Mouse (Mus musculus): ENCODE measurements around the gene Med24. TPM values are rescaled to one million over a fixed set of nuclear protein-coding genes. Genes with fewer than 3 reads are reported as not detected.
"Not testable (repeated sequence)": the region's sequence is repeated elsewhere in the genome, so short reads cannot be mapped to it uniquely, and the experiment has no call there.

The Med24 gene
- polyA plus RNA-seq, 1 experiment from 2014 or later: 90.3 TPM

- WGBS: 2% methylated on average over 17 of the region's 17 CpGs
- Histone ChIP-seq H3K4me3 (replicated peaks) (peak overlapping the region; percentile 84), H3K27me3 (no peaks in the 10 kb centered on the region), H3K9me3 (no peaks in the 10 kb centered on the region), H3K4me2 (replicated peaks) (peak overlapping the region; percentile 85), H3K36me3 (no peaks in the 10 kb centered on the region), H3K9ac (replicated peaks) (peak overlapping the region; percentile 99), H3K4me1 (replicated peaks) (peaks cover 68% of the 10 kb centered on the region), H3K27ac (peak overlapping the region; percentile 99)
- no peak for ATAC-seq
Observed at GRCm38 (mm10) chr11:98741051-98741620, 11.9 kb upstream of the Med24 start.

- WGBS: under 1% methylated on average over 22 of the region's 22 CpGs
- H3K4me3 ChIP-seq (replicated peaks): peak within 1 kb of the TSS; percentile 84
- no peaks in the 10 kb centered on the region for H3K27me3 ChIP-seq
- H3K9ac ChIP-seq (replicated peaks): peak within 1 kb of the TSS; percentile 99
- no peaks in the 10 kb centered on the region for H3K9me3 ChIP-seq
- peak within 1 kb of the TSS; percentile 99 for H3K27ac ChIP-seq
- peaks cover 62% of the 10 kb centered on the region for H3K4me1 ChIP-seq (replicated peaks)
- H3K36me3 ChIP-seq: no peaks in the 10 kb centered on the region
- ATAC-seq: peak; percentile 32
- peak within 1 kb of the TSS; percentile 85 for H3K4me2 ChIP-seq (replicated peaks)
Observed at GRCm38 (mm10) chr11:98740393-98741050, 11.3 kb upstream of the Med24 start, which contains the start of gene Thra. TSS of gene Thra (plus strand) at chr11:98740638.

GRCm38 (mm10) chr11:98740026-98740392 lies 10.8 kb upstream of the Med24 start:
- 4% methylated on average over 8 of the region's 8 CpGs for WGBS
- ATAC-seq: no peak
- Histone ChIP-seq H3K9ac (replicated peaks) (peak overlapping the region; percentile 99), H3K27ac (peak overlapping the region; percentile 99), H3K27me3 (no peaks in the 10 kb centered on the region), H3K4me1 (replicated peaks) (peaks cover 56% of the 10 kb centered on the region), H3K4me2 (replicated peaks) (peak overlapping the region; percentile 85), H3K9me3 (no peaks in the 10 kb centered on the region), H3K4me3 (replicated peaks) (peak overlapping the region; percentile 84), H3K36me3 (no peaks in the 10 kb centered on the region)

GRCm38 (mm10) chr11:98738925-98739324 lies 9.7 kb upstream of the Med24 start:
- Histone ChIP-seq H3K4me1 (replicated peaks) (peaks cover 46% of the 10 kb centered on the region), H3K9me3 (no peaks in the 10 kb centered on the region), H3K27me3 (no peaks in the 10 kb centered on the region), H3K4me2 (replicated peaks) (peak overlapping the region; percentile 13; the same call in 1 of the 2 replicates), H3K36me3 (no peaks in the 10 kb centered on the region), H3K27ac (peak overlapping the region; percentile 78), H3K9ac (replicated peaks) (no peak overlapping the region), H3K4me3 (replicated peaks) (no peak overlapping the region)
- WGBS: 53% methylated on average over 9 of the region's 9 CpGs
- ATAC-seq: no peak

GRCm38 (mm10) chr11:98738428-98738911 lies 9.2 kb upstream of the Med24 start:
- ATAC-seq: no peak
- 25% methylated on average over 4 of the region's 4 CpGs for WGBS
- no peak overlapping the region for H3K4me3 ChIP-seq (replicated peaks)
- H3K27ac ChIP-seq: peak overlapping the region; percentile 78
- no peak overlapping the region; the same call in 1 of the 2 replicates for H3K4me2 ChIP-seq (replicated peaks)
- no peak overlapping the region for H3K9ac ChIP-seq (replicated peaks)
- no peaks in the 10 kb centered on the region for H3K9me3 ChIP-seq
- no peaks in the 10 kb centered on the region for H3K27me3 ChIP-seq
- H3K4me1 ChIP-seq (replicated peaks): peaks cover 41% of the 10 kb centered on the region
- H3K36me3 ChIP-seq: no peaks in the 10 kb centered on the region

- not testable (repeated sequence) for H3K4me3 ChIP-seq (replicated peaks); H3K9me3 ChIP-seq; H3K4me2 ChIP-seq (replicated peaks); H3K27ac ChIP-seq; ATAC-seq; H3K36me3 ChIP-seq; H3K9ac ChIP-seq (replicated peaks); H3K27me3 ChIP-seq
- peaks cover 32% of the 10 kb centered on the region for H3K4me1 ChIP-seq (replicated peaks)
- 98% methylated on average over 2 of the region's 2 CpGs for WGBS
Observed at GRCm38 (mm10) chr11:98737220-98737619, 8.0 kb upstream of the Med24 start.

- ATAC-seq: no peak
- peaks cover 38% of the 10 kb centered on the region for H3K4me1 ChIP-seq (replicated peaks)
- H3K9ac ChIP-seq (replicated peaks): no peak overlapping the region
- 86% methylated on average over 1 of the region's 1 CpGs for WGBS
- H3K36me3 ChIP-seq: no peaks in the 10 kb centered on the region
- H3K9me3 ChIP-seq: no peaks in the 10 kb centered on the region
- no peak overlapping the region for H3K4me3 ChIP-seq (replicated peaks)
- no peaks in the 10 kb centered on the region for H3K27me3 ChIP-seq
- H3K4me2 ChIP-seq (replicated peaks): no peak overlapping the region
- H3K27ac ChIP-seq: no peak overlapping the region
Observed at GRCm38 (mm10) chr11:98736176-98736575, 6.9 kb upstream of the Med24 start.

GRCm38 (mm10) chr11:98735111-98735510 lies 5.9 kb upstream of the Med24 start:
- H3K9ac ChIP-seq (replicated peaks): no peak overlapping the region
- H3K4me1 ChIP-seq (replicated peaks): peaks cover 34% of the 10 kb centered on the region
- H3K9me3 ChIP-seq: no peaks in the 10 kb centered on the region
- no peak overlapping the region for H3K4me3 ChIP-seq (replicated peaks)
- no peaks in the 10 kb centered on the region for H3K27me3 ChIP-seq
- H3K36me3 ChIP-seq: no peaks in the 10 kb centered on the region
- no peak overlapping the region for H3K4me2 ChIP-seq (replicated peaks)
- WGBS: 90% methylated on average over 4 of the region's 4 CpGs
- no peak overlapping the region for H3K27ac ChIP-seq
- ATAC-seq: no peak

GRCm38 (mm10) chr11:98734020-98734419 lies 4.8 kb upstream of the Med24 start:
- ATAC-seq: no peak
- Histone ChIP-seq H3K4me2 (replicated peaks) (no peak overlapping the region), H3K36me3 (no peaks in the 10 kb centered on the region), H3K27me3 (no peaks in the 10 kb centered on the region), H3K9ac (replicated peaks) (no peak overlapping the region), H3K4me1 (replicated peaks) (peaks cover 31% of the 10 kb centered on the region), H3K4me3 (replicated peaks) (no peak overlapping the region), H3K27ac (no peak overlapping the region), H3K9me3 (no peaks in the 10 kb centered on the region)
- 67% methylated on average over 3 of the region's 3 CpGs for WGBS

- Histone ChIP-seq H3K27ac (peak overlapping the region; percentile 42; the same call in 1 of the 2 replicates), H3K4me1 (replicated peaks) (peaks cover 32% of the 10 kb centered on the region), H3K36me3 (peaks cover 15% of the 10 kb centered on the region), H3K9me3 (no peaks in the 10 kb centered on the region), H3K27me3 (no peaks in the 10 kb centered on the region), H3K9ac (replicated peaks) (no peak overlapping the region), H3K4me2 (replicated peaks) (no peak overlapping the region), H3K4me3 (replicated peaks) (no peak overlapping the region)
- ATAC-seq: 0 out of 2 replicates have a peak, but pooled peaks have one; percentile 10
- WGBS: 53% methylated on average over 5 of the region's 5 CpGs
Observed at GRCm38 (mm10) chr11:98731134-98731533, 1.9 kb upstream of the Med24 start.

GRCm38 (mm10) chr11:98730727-98731126 lies 1.5 kb upstream of the Med24 start:
- no peak for ATAC-seq
- Histone ChIP-seq H3K9ac (replicated peaks) (no peak overlapping the region; the same call in 1 of the 2 replicates), H3K36me3 (peaks cover 19% of the 10 kb centered on the region), H3K27ac (peak overlapping the region; percentile 42; the same call in 1 of the 2 replicates), H3K4me2 (replicated peaks) (no peak overlapping the region), H3K4me3 (replicated peaks) (no peak overlapping the region), H3K9me3 (no peaks in the 10 kb centered on the region), H3K27me3 (no peaks in the 10 kb centered on the region), H3K4me1 (replicated peaks) (peaks cover 32% of the 10 kb centered on the region)
- 67% methylated on average over 4 of the region's 4 CpGs for WGBS

- WGBS: 97% methylated on average over 15 of the region's 15 CpGs
Observed at GRCm38 (mm10) chr11:98725926-98726506, 3.2 kb downstream of the Med24 start.

More at GRCm38 (mm10) chr11:98725926-98726506, 3.2 kb downstream of the Med24 start:
- Histone ChIP-seq H3K4me2 (replicated peaks) (no peak overlapping the region), H3K9me3 (no peaks in the 10 kb centered on the region), H3K36me3 (peaks cover 46% of the 10 kb centered on the region), H3K4me3 (replicated peaks) (no peak overlapping the region), H3K27ac (no peak overlapping the region), H3K4me1 (replicated peaks) (peaks cover 23% of the 10 kb centered on the region), H3K9ac (replicated peaks) (no peak overlapping the region), H3K27me3 (no peaks in the 10 kb centered on the region)
- ATAC-seq: no peak

All from midbrain, embryonic 13.5 days (tissue).